Mouse (Mus musculus): ENCODE measurements around the gene Ppp1r37. TPM values are rescaled to one million over a fixed set of nuclear protein-coding genes. Genes with fewer than 3 reads are reported as not detected.
"Not testable (repeated sequence)": the region's sequence is repeated elsewhere in the genome, so short reads cannot be mapped to it uniquely, and the experiment has no call there.

Ppp1r37 gene
- total RNA-seq, 2 experiments from 2014 or later: 59.2 to 60.8 TPM

- DNase-seq: peak; percentile 38
Observed at GRCm38 (mm10) chr7:19540771-19541566, 21.9 kb downstream of the Ppp1r37 start.

GRCm38 (mm10) chr7:19534676-19535075, 28.2 kb downstream of the Ppp1r37 start:
- DNase-seq: no peak

- DNase-seq: no peak
Observed at GRCm38 (mm10) chr7:19532240-19532639, 30.6 kb downstream of the Ppp1r37 start.

GRCm38 (mm10) chr7:19531077-19531476, 31.8 kb downstream of the Ppp1r37 start:
- no peak for DNase-seq

GRCm38 (mm10) chr7:19525105-19525481, 37.8 kb downstream of the Ppp1r37 start:
- no peak for DNase-seq

- no peak for DNase-seq
Observed at GRCm38 (mm10) chr7:19524420-19525104, 38.3 kb downstream of the Ppp1r37 start.

- DNase-seq: peak; percentile 70
Observed at GRCm38 (mm10) chr7:19523757-19524419, 39.0 kb downstream of the Ppp1r37 start.

GRCm38 (mm10) chr7:19523017-19523756, 39.7 kb downstream of the Ppp1r37 start:
- peak; percentile 38 for DNase-seq

- DNase-seq: no peak
Observed at GRCm38 (mm10) chr7:19520032-19520431, 42.8 kb downstream of the Ppp1r37 start.

GRCm38 (mm10) chr7:19517652-19518365, 45.1 kb downstream of the Ppp1r37 start, which contains the start of gene Nkpd1:
Nkpd1 (plus strand) TSS chr7:19517838.
- peak; percentile 47 for DNase-seq

GRCm38 (mm10) chr7:19512353-19512752, 50.5 kb downstream of the Ppp1r37 start:
- DNase-seq: no peak

GRCm38 (mm10) chr7:19511934-19512333, 50.9 kb downstream of the Ppp1r37 start:
- DNase-seq: not testable (repeated sequence)

GRCm38 (mm10) chr7:19509786-19510185, 53.1 kb downstream of the Ppp1r37 start:
- no peak for DNase-seq

GRCm38 (mm10) chr7:19508924-19509568, 53.8 kb downstream of the Ppp1r37 start:
- no peak for DNase-seq

- DNase-seq: peak; percentile 94
Observed at GRCm38 (mm10) chr7:19508150-19508923, 54.5 kb downstream of the Ppp1r37 start, which contains the start of the genes Bloc1s3 and Trappc6a. Bloc1s3 (minus strand) TSS chr7:19508367. Trappc6a (plus strand) TSS chr7:19508395.

GRCm38 (mm10) chr7:19507612-19507981, 55.3 kb downstream of the Ppp1r37 start:
- no peak for DNase-seq

- peak; percentile 71 for DNase-seq
Observed at GRCm38 (mm10) chr7:19506969-19507611, 55.8 kb downstream of the Ppp1r37 start.

GRCm38 (mm10) chr7:19506326-19506725, 56.5 kb downstream of the Ppp1r37 start:
- DNase-seq: no peak

GRCm38 (mm10) chr7:19503481-19504068, 59.3 kb downstream of the Ppp1r37 start:
- peak; percentile 73 for DNase-seq
